ENCODE assay signal across 25 mouse cellular contexts in genomic region chr2:68916299-68916698, GRCm38 (mm10).
"Had no signal": no experiment of that assay in that cellular context is flagged by ENCODE, and none has a peak within 500 bp of the region (broad histone marks: within the 10 kb centered on the region; RNA-seq: fewer than 3 reads in every experiment).

No protein-coding gene starts in this region.

- H3K9ac ChIP-seq: heart, embryonic 12.5 days; hindbrain, embryonic 12.5 days; hindbrain, embryonic 14.5 days; intestine, embryonic 15.5 days; limb, embryonic 12.5 days had no signal

- ATAC-seq: hindbrain, embryonic 16.5 days; inflammation-experienced regulatory T-cells, adult 6 months; intestine, embryonic 15.5 days; intestine, postnatal 0 days had no signal

- H3K27ac ChIP-seq: heart, embryonic 10.5 days; hindbrain, embryonic 10.5 days; hindbrain, embryonic 12.5 days; hindbrain, embryonic 14.5 days; intestine, embryonic 15.5 days; kidney, postnatal 0 days; limb, embryonic 10.5 days; limb, embryonic 12.5 days had no signal

- H3K4me1 ChIP-seq: hindbrain, embryonic 10.5 days; hindbrain, embryonic 12.5 days; intestine, embryonic 15.5 days; limb, embryonic 10.5 days; limb, embryonic 12.5 days had no signal

- H3K9me3 ChIP-seq: heart, embryonic 10.5 days; hindbrain, embryonic 10.5 days; hindbrain, embryonic 12.5 days; intestine, embryonic 15.5 days; limb, embryonic 10.5 days; limb, embryonic 12.5 days had no signal

- H3K4me2 ChIP-seq: heart, embryonic 12.5 days; hindbrain, embryonic 12.5 days; hindbrain, embryonic 14.5 days; intestine, embryonic 15.5 days; limb, embryonic 12.5 days; liver, embryonic 11.5 days had no signal

- H3K4me3 ChIP-seq: heart, embryonic 10.5 days; heart, embryonic 12.5 days; hindbrain, embryonic 10.5 days; hindbrain, embryonic 12.5 days; intestine, embryonic 15.5 days; limb, embryonic 10.5 days; limb, embryonic 12.5 days had no signal

- DNase-seq: gastrocnemius, postnatal 14 days; gastrocnemius, postnatal 36 days; heart, adult 18-20 months; heart, postnatal 10 days; heart, postnatal 4 days; kidney, adult 18-20 months; kidney, adult 8-10 months; kidney, postnatal 14 days; kidney, postnatal 36 days; layer of hippocampus, adult 9-11 months; layer of hippocampus, postnatal 36 days; liver had no signal

- H3K27me3 ChIP-seq: heart, embryonic 12.5 days; hindbrain, embryonic 12.5 days; intestine, embryonic 15.5 days; limb, embryonic 12.5 days had no signal

- H3K36me3 ChIP-seq: heart, embryonic 10.5 days; heart, embryonic 12.5 days; hindbrain, embryonic 10.5 days; intestine, embryonic 15.5 days; limb, embryonic 10.5 days; limb, embryonic 12.5 days had no signal
